In the genomic region with DNA sequence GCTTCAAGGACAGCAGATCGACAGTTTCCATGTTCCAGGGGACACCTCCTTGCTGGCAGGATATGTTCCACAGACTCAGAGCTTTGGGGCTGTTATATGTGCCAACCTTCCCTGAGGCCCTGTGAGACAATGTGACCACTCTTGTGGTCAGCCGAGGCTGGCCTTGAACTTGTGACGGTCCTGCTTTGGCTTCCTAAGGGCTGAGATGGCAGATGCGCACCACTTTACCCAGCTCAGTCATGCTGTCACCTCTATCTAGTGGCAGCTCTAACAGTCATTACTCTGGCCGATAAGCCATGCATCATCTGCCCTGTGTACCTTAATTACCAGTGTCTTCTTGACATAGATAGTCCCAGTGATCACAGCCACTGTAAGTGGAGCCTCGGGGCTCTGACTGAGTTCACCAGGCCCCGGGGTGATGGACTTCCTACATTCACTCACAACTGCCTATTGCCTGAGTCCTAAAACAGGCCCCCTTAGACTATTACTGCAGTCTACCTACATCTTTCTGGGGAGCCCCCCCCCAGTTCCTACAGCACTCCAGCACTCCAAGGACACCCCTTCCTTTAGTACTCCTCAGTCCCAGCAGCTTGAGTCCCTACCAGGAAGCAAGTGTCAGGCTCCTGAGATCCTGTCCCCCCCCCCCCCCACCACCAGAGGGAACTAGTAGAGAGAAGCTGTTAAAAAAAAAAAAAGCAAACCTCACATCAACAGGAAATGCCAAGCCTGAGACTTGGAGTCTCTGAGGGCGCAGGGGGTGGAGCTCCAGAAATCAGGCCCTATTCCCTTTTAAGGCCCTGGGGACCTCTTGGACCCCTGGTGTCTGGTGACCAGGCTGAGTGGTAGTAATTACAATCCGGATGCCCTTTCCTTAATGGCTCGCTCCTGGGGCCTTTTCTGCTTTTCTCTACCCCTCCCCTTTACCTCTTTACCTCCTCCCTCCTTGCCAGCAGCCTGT, we compare ENCODE assay signal across 8 mouse cellular contexts. TPM values are rescaled to one million over a fixed set of nuclear protein-coding genes. Genes with fewer than 3 reads are reported as not detected.
A peak's percentile ranks its signal among the peaks of the same experiment; 100 is the strongest.
DNase-seq lines count a peak whose midpoint lies in the region; ATAC-seq and TF ChIP-seq lines count a peak whose summit lies in the region.

No protein-coding gene starts in this region.

- no peaks in the 10 kb centered on the region for H3K9me3 ChIP-seq in heart, postnatal 0 days (replicated peaks; ENCODE audit: control insufficient read depth, low read length)
- H3K9me3 ChIP-seq in limb, embryonic 11.5 days (ENCODE audit: control insufficient read depth, low read length): no peaks in the 10 kb centered on the region
- H3K9me3 ChIP-seq in midbrain, embryonic 13.5 days: no peaks in the 10 kb centered on the region

- H3K4me3 ChIP-seq in heart, postnatal 0 days (ENCODE audit: low read depth, low read length): peak overlapping the region; percentile 39
- H3K4me3 ChIP-seq in limb, embryonic 11.5 days (ENCODE audit: low read depth, low read length): peak overlapping the region; percentile 17; the same call in 1 of the 2 replicates
- no peak overlapping the region for H3K4me3 ChIP-seq in midbrain, embryonic 13.5 days (replicated peaks)

- WGBS in heart, postnatal 0 days: 46% methylated on average over 10 of the region's 10 CpGs
- 37% methylated on average over 10 of the region's 10 CpGs for WGBS in limb, embryonic 11.5 days
- 70% methylated on average over 10 of the region's 10 CpGs for WGBS in midbrain, embryonic 13.5 days

- no peaks in the 10 kb centered on the region for H3K36me3 ChIP-seq in heart, postnatal 0 days (replicated peaks; ENCODE audit: control insufficient read depth, insufficient read depth, low read length)
- H3K36me3 ChIP-seq in limb, embryonic 11.5 days (ENCODE audit: control insufficient read depth, insufficient read depth, low read length): no peaks in the 10 kb centered on the region
- H3K36me3 ChIP-seq in midbrain, embryonic 13.5 days: no peaks in the 10 kb centered on the region

- ATAC-seq in activated CD4-positive, CD25-positive, alpha-beta regulatory T cell, adult 4 months: peak; percentile 12
- no peak for ATAC-seq in heart, postnatal 0 days (ENCODE audit: insufficient read depth, low read depth)
- no peak for ATAC-seq in limb, embryonic 11.5 days (ENCODE audit: insufficient number of reproducible peaks, low FRiP score, low TSS enrichment, low read depth)
- ATAC-seq in midbrain, embryonic 13.5 days: no peak

- DNase-seq in B cell, adult 2 months: peak; percentile 29 to 34
- DNase-seq in heart, postnatal 0 days (ENCODE audit: low spot score): peak; percentile 46
- DNase-seq in limb, embryonic 11.5 days (ENCODE audit: low spot score): no peak
- DNase-seq in right cerebral cortex, postnatal 4 days: no peak
- no peak for DNase-seq in urinary bladder, postnatal 10 days (ENCODE audit: low spot score)
- DNase-seq in urinary bladder, postnatal 4 days (ENCODE audit: low spot score in 2 of 2): no peak

- H3K9ac ChIP-seq in heart, postnatal 0 days (replicated peaks; ENCODE audit: low read depth, low read length): peak overlapping the region; percentile 40
- H3K9ac ChIP-seq in limb, embryonic 11.5 days (ENCODE audit: low read length): peak overlapping the region; percentile 8
- H3K9ac ChIP-seq in midbrain, embryonic 13.5 days (replicated peaks): 0 out of 2 replicates have a peak overlapping the region, but pooled peaks have one; percentile 44

- peaks cover 42% of the 10 kb centered on the region for H3K27me3 ChIP-seq in heart, postnatal 0 days (ENCODE audit: control insufficient read depth, insufficient read depth, low read length)
- peaks cover 39% of the 10 kb centered on the region for H3K27me3 ChIP-seq in limb, embryonic 11.5 days (ENCODE audit: control insufficient read depth, insufficient read depth, low read length)
- H3K27me3 ChIP-seq in midbrain, embryonic 13.5 days: peaks cover 64% of the 10 kb centered on the region

- TF ChIP-seq EP300 in heart, postnatal 0 days (IDR thresholded peaks at IDR 0.05; ENCODE audit: low read depth): no peak

- TF ChIP-seq CTCF in heart, postnatal 0 days (IDR thresholded peaks at IDR 0.05; ENCODE audit: low read depth): peak; percentile 6; the same call in 1 of the 2 replicates

- H3K4me1 ChIP-seq in heart, postnatal 0 days (ENCODE audit: control insufficient read depth, insufficient read depth): peaks cover 20% of the 10 kb centered on the region
- H3K4me1 ChIP-seq in limb, embryonic 11.5 days (ENCODE audit: control insufficient read depth, insufficient read depth, low read length): peaks cover 36% of the 10 kb centered on the region
- peaks cover 40% of the 10 kb centered on the region for H3K4me1 ChIP-seq in midbrain, embryonic 13.5 days (replicated peaks)

- peak overlapping the region; percentile 87 for H3K27ac ChIP-seq in heart, postnatal 0 days (ENCODE audit: low read depth)
- H3K27ac ChIP-seq in limb, embryonic 11.5 days (replicated peaks; ENCODE audit: low read depth, low read length): peak overlapping the region; percentile 66; the same call in 1 of the 2 replicates
- H3K27ac ChIP-seq in midbrain, embryonic 13.5 days: peak overlapping the region; percentile 14; the same call in 1 of the 2 replicates

- H3K4me2 ChIP-seq in heart, postnatal 0 days (ENCODE audit: low read depth, low read length): peak overlapping the region; percentile 79
- peak overlapping the region; percentile 39 for H3K4me2 ChIP-seq in limb, embryonic 11.5 days (ENCODE audit: low read depth, severe bottlenecking)
- H3K4me2 ChIP-seq in midbrain, embryonic 13.5 days (replicated peaks): no peak overlapping the region

RNA-seq across cellular contexts. Expression of a gene that starts 1.9 kb away (rescaled TPM):
- polyA plus RNA-seq in activated CD4-positive, CD25-positive, alpha-beta regulatory T cell, adult 4 months (2017; shearing (Covaris generic)): 1 to 10 TPM in 1 of 2 experiments, under 1 TPM in 1; 0.44 to 1.1 TPM
- total RNA-seq in heart, postnatal 0 days (2014; rRNA removed; ENCODE audit: low replicate concordance): 10.2 and 14.6 TPM in 2 replicates
- polyA plus RNA-seq in heart, postnatal 0 days (2015; fragmentation: Nextera tagmentation; extraction: Ambion mirVana): 16.6 and 17.5 TPM in 2 replicates
- polyA plus RNA-seq in limb, embryonic 11.5 days (2014; fragmentation: Nextera tagmentation; extraction: Ambion mirVana): 3.3 and 5.3 TPM in 2 replicates
- 20.1 and 20.2 TPM in 2 replicates for polyA plus RNA-seq in midbrain, embryonic 13.5 days (2015; fragmentation: Nextera tagmentation; extraction: Ambion mirVana)

RNA-seq across cellular contexts. Expression of a gene that starts 17.6 kb away (rescaled TPM):
- polyA plus RNA-seq in activated CD4-positive, CD25-positive, alpha-beta regulatory T cell, adult 4 months (2017; shearing (Covaris generic)): 100 to 1,000 TPM; 102 to 129 TPM
- 32.9 and 50.1 TPM in 2 replicates for total RNA-seq in heart, postnatal 0 days (2014; rRNA removed; ENCODE audit: low replicate concordance)
- 176 and 183 TPM in 2 replicates for polyA plus RNA-seq in heart, postnatal 0 days (2015; fragmentation: Nextera tagmentation; extraction: Ambion mirVana)
- 407 and 424 TPM in 2 replicates for polyA plus RNA-seq in limb, embryonic 11.5 days (2014; fragmentation: Nextera tagmentation; extraction: Ambion mirVana)
- polyA plus RNA-seq in midbrain, embryonic 13.5 days (2015; fragmentation: Nextera tagmentation; extraction: Ambion mirVana): 233 TPM in 2 replicates

RNA-seq across cellular contexts. Expression of a gene that starts 36.4 kb away (rescaled TPM):
- polyA plus RNA-seq in activated CD4-positive, CD25-positive, alpha-beta regulatory T cell, adult 4 months (2017; shearing (Covaris generic)): 10 to 100 TPM; 30.0 to 60.9 TPM
- 16.7 and 17.9 TPM in 2 replicates for total RNA-seq in heart, postnatal 0 days (2014; rRNA removed; ENCODE audit: low replicate concordance)
- polyA plus RNA-seq in heart, postnatal 0 days (2015; fragmentation: Nextera tagmentation; extraction: Ambion mirVana): 7.7 and 8.3 TPM in 2 replicates
- polyA plus RNA-seq in limb, embryonic 11.5 days (2014; fragmentation: Nextera tagmentation; extraction: Ambion mirVana): 8.1 and 9.7 TPM in 2 replicates
- 11.5 and 12.2 TPM in 2 replicates for polyA plus RNA-seq in midbrain, embryonic 13.5 days (2015; fragmentation: Nextera tagmentation; extraction: Ambion mirVana)

Comparison
In these comparisons a context has a peak if more than half of its experiments do, and no peak if none do; other contexts are left out.
1. DNase-seq: peak in B cell, adult 2 months (2 of 2) and heart, postnatal 0 days (single experiment); none in limb, embryonic 11.5 days (single experiment), right cerebral cortex, postnatal 4 days (single experiment), urinary bladder, postnatal 10 days (single experiment) and urinary bladder, postnatal 4 days (0 of 2).
2. H3K27ac ChIP-seq: peak in every context shown above with its lines; median percentile 87 in heart, postnatal 0 days; 66 in limb, embryonic 11.5 days; 14 in midbrain, embryonic 13.5 days.
3. Peak in every context shown above with its lines, with median percentiles within 50 percentile points of each other: H3K9ac ChIP-seq.